Mouse (Mus musculus) heart, postnatal 36 days (tissue): Measurements from ENCODE around the gene Arhgdib. TPM values are rescaled to one million over a fixed set of nuclear protein-coding genes. Genes with fewer than 3 reads are reported as not detected.

Experiments used
- DNase-seq, 2 experiments: peaks; one replicate each; pipeline ENCODE4 v3.0.0; 2021 to 2022
- intact Hi-C: fragments of 180-260 bp; cut with DNase I; formaldehyde crosslinking; loops from one replicate; pipeline ENCODE4 v1.15.1; 2025
- total RNA-seq, 2 experiments: library from RNA; stranded (reverse); gene quantifications; 2 replicates each; pipeline ENCODE4 v1.2.3; 2021

The Arhgdib gene
- total RNA-seq, 2 experiments from 2014 or later: 25.5 to 27.2 TPM

GRCm38 (mm10) chr6:136923532-136923931, 18.2 kb downstream of the Arhgdib start, which contains the start of gene Pde6h:
Gene Pde6h (plus strand): TSS chr6:136923832.
- intact Hi-C loops: loop anchor here (5.0 kb wide), 1 partner anchor 44 kb away; no protein-coding TSS in a partner anchor
- DNase-seq: no peak

GRCm38 (mm10) chr6:136922871-136923270, 18.8 kb downstream of the Arhgdib start:
- DNase-seq: no peak
- intact Hi-C loops: loop anchor here (5.0 kb wide), 1 partner anchor 44 kb away; no protein-coding TSS in a partner anchor

GRCm38 (mm10) chr6:136922080-136922479, 19.6 kb downstream of the Arhgdib start, which contains the start of gene Erp27:
Gene Erp27 (minus strand): TSS chr6:136922180.
- intact Hi-C loops: loop anchor here (5.0 kb wide), 1 partner anchor 45 kb away; no protein-coding TSS in a partner anchor
- no peak for DNase-seq

- no peak for DNase-seq
- intact Hi-C loops: loop anchor here (5.0 kb wide), 1 partner anchor 46 kb away; no protein-coding TSS in a partner anchor
Measured at GRCm38 (mm10) chr6:136921601-136922000, 20.1 kb downstream of the Arhgdib start.

GRCm38 (mm10) chr6:136920320-136921257, 21.1 kb downstream of the Arhgdib start:
- peak; percentile 79 to 86 for DNase-seq
- intact Hi-C loops: loop anchor here (1.0 to 5.0 kb wide), 2 partner anchors 47 to 59 kb away; no protein-coding TSS in a partner anchor

DNA sequence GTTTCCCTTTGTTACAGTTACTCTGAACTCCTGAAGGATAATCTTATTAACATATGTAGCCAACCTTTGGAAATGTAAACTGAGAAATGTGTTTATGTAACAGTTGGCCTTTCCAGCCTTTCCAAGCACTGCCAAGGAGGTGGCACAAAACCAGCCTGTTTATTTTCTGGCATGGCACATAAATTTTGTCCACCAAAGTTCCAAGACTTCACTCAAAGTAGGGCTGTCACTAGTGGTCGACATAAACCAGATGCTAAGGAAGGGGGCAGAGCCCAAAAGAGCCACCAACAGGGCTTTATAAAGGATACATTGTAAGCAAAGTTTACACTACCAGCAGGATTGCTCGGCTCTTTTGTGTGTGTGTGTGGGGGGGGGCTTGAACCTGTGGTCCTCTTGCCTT, 23.8 kb downstream of the Arhgdib start:
- intact Hi-C loops: no loop called here
- no peak for DNase-seq

- intact Hi-C loops: no loop called here
- DNase-seq: no peak
Measured at GRCm38 (mm10) chr6:136915721-136916395, 25.8 kb downstream of the Arhgdib start.

DNA sequence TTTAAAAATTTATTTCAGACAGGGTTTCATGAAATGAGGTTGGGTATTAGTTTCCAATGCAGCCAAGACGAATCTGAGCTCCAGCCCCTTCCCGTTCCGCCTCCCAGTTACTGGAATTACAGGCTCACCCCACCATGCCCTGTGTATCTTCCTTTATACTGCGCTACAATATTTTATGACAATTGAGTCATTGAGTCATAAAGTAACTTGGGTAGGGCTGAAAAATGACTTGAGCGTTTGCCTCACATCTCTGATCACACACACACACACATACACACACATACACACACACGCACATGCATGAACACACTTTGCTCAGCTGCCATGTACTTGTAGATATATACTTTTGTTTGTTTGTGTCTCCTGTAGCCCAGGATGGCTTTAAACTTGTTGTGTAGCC, 27.5 kb downstream of the Arhgdib start:
- no peak for DNase-seq
- intact Hi-C loops: no loop called here

DNA sequence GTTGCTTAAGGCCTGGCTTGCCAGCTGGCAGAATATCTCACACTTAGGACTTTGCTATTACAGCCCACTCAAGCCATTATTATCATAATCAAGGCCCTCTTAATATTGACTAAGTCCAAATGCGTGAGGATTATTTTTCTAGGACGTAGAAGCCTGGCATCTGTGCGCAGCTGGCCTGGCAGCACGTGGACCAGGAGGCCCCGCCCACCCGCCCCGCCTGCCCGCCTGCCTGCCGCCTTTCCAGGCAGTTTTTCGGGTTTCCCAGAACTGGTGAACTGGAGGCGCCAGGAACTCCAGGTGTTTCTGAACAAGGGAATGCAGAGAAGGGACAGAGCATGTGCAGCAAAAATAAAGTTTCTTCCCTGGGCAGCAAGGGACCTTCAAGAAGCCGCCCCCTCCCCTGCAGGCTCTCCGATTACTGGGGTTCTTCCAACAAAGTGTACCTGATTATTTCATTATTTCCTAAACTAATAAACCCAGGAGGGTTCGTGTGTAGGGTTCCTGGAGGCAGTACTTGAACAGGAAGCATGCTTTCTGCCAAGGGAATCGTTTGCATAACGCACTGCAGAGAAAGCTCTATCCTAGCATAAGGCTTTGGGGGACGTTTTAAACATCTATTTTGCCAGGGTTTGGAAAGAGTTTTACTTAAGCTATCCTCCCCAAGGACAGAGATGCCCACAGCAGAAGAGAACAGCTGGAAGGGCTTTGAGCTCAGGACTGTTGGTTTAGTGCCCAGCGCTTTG, 28.1 kb downstream of the Arhgdib start:
- intact Hi-C loops: no loop called here
- peak; percentile 41 to 60 for DNase-seq

DNA sequence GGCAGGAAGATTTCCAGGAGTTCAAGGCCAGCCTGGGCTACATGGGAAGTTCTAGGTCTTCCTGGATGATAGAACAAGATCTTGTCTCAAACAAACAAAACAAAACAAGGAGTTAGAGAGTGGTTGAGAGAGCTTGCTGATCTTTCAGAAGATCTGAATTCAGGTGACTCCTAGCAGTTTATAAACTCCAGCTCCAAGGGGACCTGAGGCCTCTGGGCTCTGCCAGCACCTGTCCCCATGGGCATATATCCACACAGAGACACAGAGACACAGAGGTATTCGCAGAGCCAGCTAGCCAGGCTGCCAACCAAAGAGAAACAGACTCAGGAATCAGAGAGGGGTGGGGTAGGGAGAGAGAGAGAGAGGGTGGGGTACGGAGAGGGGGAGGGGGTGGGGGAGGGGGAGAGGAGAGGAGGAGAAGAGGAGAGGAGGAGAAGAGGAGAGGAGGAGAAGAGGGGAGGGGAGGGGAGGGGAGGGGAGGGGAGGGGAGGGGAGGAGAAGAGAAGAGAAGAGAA, 28.9 kb downstream of the Arhgdib start:
- intact Hi-C loops: no loop called here
- DNase-seq: no peak

GRCm38 (mm10) chr6:136910247-136910890, 31.3 kb downstream of the Arhgdib start:
- intact Hi-C loops: no loop called here
- DNase-seq: peak in 1 of 2 experiments; percentile 35

DNA sequence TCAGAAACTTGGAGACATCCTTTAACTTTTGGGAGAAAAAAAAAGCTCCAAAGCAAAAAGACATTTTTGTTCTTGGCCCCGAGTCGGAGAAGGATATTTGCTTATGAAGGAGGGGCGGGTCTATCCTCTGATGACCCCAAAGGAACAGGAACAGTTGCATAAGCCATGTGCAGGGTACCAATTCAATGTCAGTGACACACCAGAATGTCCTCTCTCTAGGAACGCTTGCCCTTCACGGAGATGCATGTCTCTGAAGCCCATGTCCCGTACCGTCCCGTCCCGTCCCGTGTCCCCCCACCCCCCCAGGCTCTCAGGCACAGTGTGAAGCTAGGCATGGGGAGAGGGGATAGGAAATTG, 34.8 kb downstream of the Arhgdib start:
- DNase-seq: no peak
- intact Hi-C loops: no loop called here

DNA sequence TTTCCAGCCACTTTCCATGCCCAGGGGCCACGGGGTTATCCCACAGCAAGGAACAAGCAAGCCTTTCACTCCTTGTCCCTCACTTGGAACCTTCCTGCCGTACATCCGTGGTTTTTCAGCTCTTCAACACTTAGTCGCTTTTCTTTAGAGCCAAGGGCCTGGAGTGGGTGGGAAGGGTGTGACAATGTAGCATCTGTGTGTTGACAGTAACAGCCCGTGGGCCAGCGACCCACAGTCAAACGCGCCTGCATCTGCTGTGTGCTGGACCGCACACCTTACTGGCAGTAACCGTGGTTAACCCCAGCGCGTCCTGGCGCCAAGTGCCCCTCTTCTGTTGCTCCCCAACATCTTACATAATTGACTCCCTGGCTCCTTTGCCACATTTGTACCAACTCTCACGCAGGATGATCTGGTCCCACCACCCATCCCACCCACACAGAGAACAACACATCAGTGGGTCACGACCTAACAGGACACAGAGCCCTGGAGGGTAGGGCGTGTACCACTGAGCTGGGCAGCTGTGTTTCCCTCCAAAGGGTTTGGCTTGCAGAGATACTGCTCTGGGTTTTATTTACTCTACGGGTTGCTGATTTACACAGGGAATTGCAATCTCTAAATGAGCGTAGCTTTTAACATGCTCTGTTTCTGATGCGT, 35.3 kb downstream of the Arhgdib start:
- intact Hi-C loops: no loop called here
- peak in 1 of 2 experiments; percentile 53 for DNase-seq

DNA sequence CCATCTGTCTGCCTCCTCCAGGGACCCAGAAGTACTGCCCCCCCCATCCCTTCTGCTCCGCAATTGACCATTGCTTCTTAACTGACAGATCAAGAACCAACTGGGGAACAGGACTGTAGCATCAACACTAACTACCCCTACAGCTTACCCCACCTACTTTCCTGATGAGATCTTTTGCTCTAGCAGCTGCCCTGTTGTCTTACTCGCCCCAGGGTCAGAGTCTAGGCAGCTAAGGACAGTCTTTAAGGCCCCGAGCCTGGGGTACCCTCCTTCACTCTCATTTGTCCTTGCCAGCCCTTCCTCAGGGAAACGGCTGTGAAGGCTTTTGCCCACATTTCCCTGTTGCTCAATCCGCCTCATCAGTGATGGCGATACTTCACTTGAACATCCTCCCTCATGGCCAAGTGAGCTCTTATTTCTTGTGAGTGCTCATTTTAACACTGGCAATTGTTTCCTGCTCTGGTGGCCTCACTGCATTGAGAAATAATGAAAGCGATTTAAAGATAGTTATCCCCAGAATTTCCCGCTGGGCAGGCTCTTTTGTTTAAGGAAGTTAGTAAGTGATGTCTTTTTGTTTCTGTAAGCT, 37.7 kb downstream of the Arhgdib start:
- intact Hi-C loops: no loop called here
- DNase-seq: no peak

GRCm38 (mm10) chr6:136902527-136902926, 39.2 kb downstream of the Arhgdib start:
- no peak for DNase-seq
- intact Hi-C loops: no loop called here

DNA sequence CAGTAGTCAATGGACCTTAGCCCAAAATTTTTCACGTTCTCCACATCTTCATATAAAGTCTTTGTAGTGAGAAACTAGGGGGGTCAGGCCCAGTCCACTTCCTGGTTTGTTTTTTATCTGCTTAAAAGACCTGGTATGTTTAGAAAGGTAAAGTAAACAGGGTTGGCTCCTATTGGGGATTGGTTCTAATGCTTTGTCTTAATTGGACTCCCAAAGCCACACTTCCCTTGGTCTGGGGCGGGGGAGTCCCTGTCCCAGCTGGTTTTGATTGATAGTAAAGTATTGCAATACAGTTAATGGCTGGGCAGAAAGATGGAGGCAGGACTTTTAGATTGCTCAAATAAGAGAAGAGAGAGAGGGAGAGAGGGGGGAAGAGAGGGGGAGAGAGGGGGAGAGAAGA, 40.7 kb downstream of the Arhgdib start:
- intact Hi-C loops: no loop called here
- DNase-seq: no peak

GRCm38 (mm10) chr6:136900369-136901009, 41.2 kb downstream of the Arhgdib start:
- DNase-seq: no peak
- intact Hi-C loops: no loop called here

- DNase-seq: no peak
- intact Hi-C loops: no loop called here
Measured at GRCm38 (mm10) chr6:136898954-136899353, 42.7 kb downstream of the Arhgdib start.
